Mouse (Mus musculus) ES-Bruce4 (cell line): ENCODE measurements around the gene 4930412O13Rik. TPM values are rescaled to one million over a fixed set of nuclear protein-coding genes. Genes with fewer than 3 reads are reported as not detected.
A peak's percentile ranks its signal among the peaks of the same experiment; 100 is the strongest.

Experiments
- H3K27ac ChIP-seq: 2 replicates; pipeline ENCODE4 v1.5.1; 2012; ENCODE audit warnings: low read length, inconsistent platforms; ENCODE audit not compliant: insufficient read depth
- H3K27me3 ChIP-seq: 2 replicates; pipeline ENCODE4 v1.6.1; 2012; ENCODE audit warnings: mild to moderate bottlenecking, low read length, inconsistent platforms; ENCODE audit not compliant: control insufficient read depth, poor library complexity, insufficient read depth, severe bottlenecking
- H3K36me3 ChIP-seq: 2 replicates; pipeline ENCODE4 v1.6.1; 2012; ENCODE audit warnings: inconsistent platforms, mild to moderate bottlenecking, low read length, moderate library complexity; ENCODE audit not compliant: control insufficient read depth, poor library complexity, insufficient read depth, severe bottlenecking
- H3K4me1 ChIP-seq: one replicate; pipeline ENCODE4 v1.8.1; 2011; ENCODE audit warnings: low read length; ENCODE audit not compliant: control insufficient read depth, insufficient read depth
- H3K4me3 ChIP-seq: 2 replicates; pipeline ENCODE4 v1.5.1; 2011; ENCODE audit warnings: low read depth, mild to moderate bottlenecking, low read length
- H3K9ac ChIP-seq: 2 replicates; pipeline ENCODE4 v1.6.1; 2012; ENCODE audit warnings: low read depth, mild to moderate bottlenecking, inconsistent platforms; ENCODE audit not compliant: poor library complexity, severe bottlenecking
- H3K9me3 ChIP-seq: replicated peaks from 2 replicates; pipeline ENCODE4 v1.6.1; 2012; ENCODE audit warnings: mild to moderate bottlenecking, low read length, inconsistent platforms; ENCODE audit not compliant: control insufficient read depth, poor library complexity, insufficient read depth, severe bottlenecking
- CTCF ChIP-seq: IDR thresholded peaks from one replicate; pipeline ENCODE4 v1.8.1; 2011; ENCODE audit warnings: low read depth, low read length
- EP300 ChIP-seq: IDR thresholded peaks from 2 replicates; pipeline ENCODE4 v1.6.1; 2011; ENCODE audit warnings: low read depth, low read length; ENCODE audit not compliant: insufficient read depth
- POLR2A ChIP-seq: IDR thresholded peaks from one replicate; pipeline ENCODE4 v1.8.1; 2011; ENCODE audit warnings: low read length; ENCODE audit not compliant: insufficient read depth
- polyA plus RNA-seq: library from polyadenylated mRNA; stranded (reverse); fragments of >200 nt; gene quantifications from 2 replicates; pipeline ENCODE4 v1.2.4, GENCODE M21; 2011; ENCODE audit warnings: low read depth; ENCODE audit not compliant: missing spikeins, insufficient read depth, insufficient read length

4930412O13Rik gene
- polyA plus RNA-seq, 1 experiment, result not detected

GRCm38 (mm10) chr2:9882926-9883802, 2.1 kb downstream of the 4930412O13Rik start:
- H3K4me3 ChIP-seq, result peak overlapping the region; percentile 46
- peaks cover 63% of the 10 kb centered on the region for H3K27me3 ChIP-seq
- no peak for TF ChIP-seq POLR2A
- TF ChIP-seq EP300, result no peak
- no peak for TF ChIP-seq CTCF
- no peaks in the 10 kb centered on the region for H3K4me1 ChIP-seq
- no peak overlapping the region for H3K9ac ChIP-seq
- H3K27ac ChIP-seq, result no peak overlapping the region
- H3K36me3 ChIP-seq, result no peaks in the 10 kb centered on the region
- no peaks in the 10 kb centered on the region for H3K9me3 ChIP-seq

GRCm38 (mm10) chr2:9883803-9884532, 2.9 kb downstream of the 4930412O13Rik start:
- TF ChIP-seq CTCF (no peak), POLR2A (no peak), EP300 (no peak)
- Histone ChIP-seq H3K36me3 (no peaks in the 10 kb centered on the region), H3K27ac (no peak overlapping the region), H3K9me3 (no peaks in the 10 kb centered on the region), H3K27me3 (peaks cover 63% of the 10 kb centered on the region), H3K4me1 (no peaks in the 10 kb centered on the region), H3K9ac (no peak overlapping the region), H3K4me3 (no peak overlapping the region)

DNA sequence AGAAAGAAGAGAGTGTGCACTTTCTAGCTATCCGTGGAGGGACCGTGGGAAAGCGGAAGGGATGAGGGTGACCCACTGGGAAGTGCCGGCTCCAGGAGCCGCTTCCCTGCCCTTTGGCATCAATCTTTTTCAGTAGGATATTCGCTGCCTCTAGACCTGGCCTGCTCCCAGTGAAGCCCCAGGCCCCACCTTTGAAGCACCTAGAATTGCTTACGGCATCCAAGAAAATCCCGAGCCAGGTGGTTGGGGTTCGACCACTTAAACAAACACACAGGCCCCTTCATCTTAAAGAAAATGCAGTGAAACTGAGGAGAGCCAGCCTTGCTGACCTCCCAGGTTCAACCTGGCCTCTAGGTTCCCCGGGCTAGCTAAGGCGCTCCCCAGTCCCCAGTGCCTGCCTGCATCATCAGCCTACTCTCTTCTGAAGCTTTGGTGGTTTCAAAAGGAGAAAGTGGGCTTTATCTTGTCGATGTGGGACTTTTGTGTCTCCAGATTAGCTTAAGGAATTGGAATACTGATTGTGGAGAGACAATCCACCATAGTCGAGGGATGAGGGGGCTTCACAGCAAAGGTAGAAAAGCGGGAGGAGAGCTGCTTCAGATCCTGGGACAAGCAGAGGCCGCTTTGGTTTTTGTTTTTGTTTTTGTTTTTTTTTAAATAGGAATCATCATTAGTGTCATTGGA, 3.6 kb downstream of the 4930412O13Rik start:
- no peak overlapping the region for H3K9ac ChIP-seq
- no peaks in the 10 kb centered on the region for H3K36me3 ChIP-seq
- no peaks in the 10 kb centered on the region for H3K4me1 ChIP-seq
- TF ChIP-seq EP300, result no peak
- no peak for TF ChIP-seq POLR2A
- no peak for TF ChIP-seq CTCF
- H3K27ac ChIP-seq, result no peak overlapping the region
- H3K27me3 ChIP-seq, result peaks cover 63% of the 10 kb centered on the region
- no peaks in the 10 kb centered on the region for H3K9me3 ChIP-seq
- no peak overlapping the region for H3K4me3 ChIP-seq

- Histone ChIP-seq H3K36me3 (no peaks in the 10 kb centered on the region), H3K9ac (no peak overlapping the region), H3K9me3 (no peaks in the 10 kb centered on the region), H3K27ac (no peak overlapping the region), H3K27me3 (peaks cover 65% of the 10 kb centered on the region), H3K4me1 (no peaks in the 10 kb centered on the region), H3K4me3 (no peak overlapping the region)
- TF ChIP-seq EP300, result no peak
- no peak for TF ChIP-seq POLR2A
- TF ChIP-seq CTCF, result no peak
Observed at GRCm38 (mm10) chr2:9885217-9885770, 4.2 kb downstream of the 4930412O13Rik start.

DNA sequence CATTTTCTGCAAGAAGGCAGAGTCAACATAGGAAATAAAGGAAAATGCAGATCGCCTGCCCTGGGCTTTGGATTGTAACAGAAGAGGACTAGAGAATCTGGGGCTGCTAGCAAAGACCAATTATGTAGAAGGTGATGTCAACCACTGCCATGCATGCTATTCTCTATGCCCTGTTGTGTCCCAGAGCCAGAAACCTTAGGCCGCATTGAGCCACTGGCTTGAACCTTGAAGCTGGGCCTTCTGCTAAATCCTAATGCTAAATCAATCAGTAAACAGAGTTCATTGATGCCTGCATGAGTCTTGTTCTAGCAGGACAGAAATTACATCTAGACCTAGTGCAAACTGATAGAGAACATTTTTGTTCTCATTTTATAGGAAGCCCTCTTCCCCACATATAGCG, 5.0 kb downstream of the 4930412O13Rik start:
- H3K4me1 ChIP-seq, result no peaks in the 10 kb centered on the region
- peaks cover 61% of the 10 kb centered on the region for H3K27me3 ChIP-seq
- no peak for TF ChIP-seq CTCF
- no peak for TF ChIP-seq POLR2A
- TF ChIP-seq EP300, result no peak
- no peak overlapping the region for H3K4me3 ChIP-seq
- H3K9ac ChIP-seq, result no peak overlapping the region
- no peaks in the 10 kb centered on the region for H3K9me3 ChIP-seq
- no peak overlapping the region for H3K27ac ChIP-seq
- no peaks in the 10 kb centered on the region for H3K36me3 ChIP-seq
